Mouse (Mus musculus) MEL (cell line): ENCODE measurements around the gene Foxi3.

Experiments used
- CTCF ChIP-seq, 3 experiments: IDR thresholded peaks in 2 of 3; conservative IDR thresholded peaks in 1 of 3; 2 replicates each; pipeline ENCODE4 v1.5.1; 2011 to 2012; ENCODE audit warnings: low read length in 3 of 3, low read depth in 2 of 3, mild to moderate bottlenecking in 2 of 3, improper control_type of control experiment in 1 of 3, inconsistent platforms in 1 of 3, mixed read lengths in 1 of 3, moderate library complexity in 1 of 3; ENCODE audit not compliant: control insufficient read depth in 1 of 3, insufficient read depth in 1 of 3, poor library complexity in 1 of 3, severe bottlenecking in 1 of 3
- GATA1 ChIP-seq: IDR thresholded peaks from 2 replicates; pipeline ENCODE4 v1.6.1; 2011; ENCODE audit warnings: low read depth, low read length, improper control_type of control experiment
- MEF2A ChIP-seq: IDR thresholded peaks from 2 replicates; pipeline ENCODE4 v1.6.1; 2014; ENCODE audit warnings: low read depth, mild to moderate bottlenecking, inconsistent platforms, low read length, improper control_type of control experiment; ENCODE audit not compliant: poor library complexity, insufficient replicate concordance, severe bottlenecking; ENCODE audit errors: extremely low read depth
- POLR2A ChIP-seq, 2 experiments: IDR thresholded peaks; 2 replicates each; pipeline ENCODE4 v1.6.1; 2011 to 2012; ENCODE audit warnings: low read length in 2 of 2, mild to moderate bottlenecking in 2 of 2, control low read depth in 1 of 2, improper control_type of control experiment in 1 of 2, low read depth in 1 of 2, moderate library complexity in 1 of 2; ENCODE audit not compliant: control insufficient read depth in 1 of 2, insufficient read depth in 1 of 2, poor library complexity in 1 of 2
- TBP ChIP-seq: IDR thresholded peaks from 2 replicates; pipeline ENCODE4 v1.8.0; 2011; ENCODE audit warnings: low read depth, low read length, improper control_type of control experiment

GRCm38 (mm10) chr6:70967422-70967821 lies 11.1 kb downstream of the Foxi3 start:
- TF ChIP-seq MEF2A = no peak
- no peak for TF ChIP-seq GATA1
- TF ChIP-seq TBP = no peak
- no peak for TF ChIP-seq CTCF (IDR thresholded peaks at IDR 0.05 in 2 of 3, conservative IDR thresholded peaks at IDR 0.05 in 1 of 3; ENCODE audit: control insufficient read depth in 1 of 3, insufficient read depth in 1 of 3, low read depth in 2 of 3, low read length in 3 of 3, poor library complexity in 1 of 3, severe bottlenecking in 1 of 3)
- TF ChIP-seq POLR2A (IDR thresholded peaks at IDR 0.05; ENCODE audit: control insufficient read depth in 1 of 2, insufficient read depth in 1 of 2, low read depth in 1 of 2, low read length in 2 of 2, poor library complexity in 1 of 2) = no peak
